Mouse (Mus musculus): Measurements from ENCODE around the gene Gm17268. TPM values are rescaled to one million over a fixed set of nuclear protein-coding genes. Genes with fewer than 3 reads are reported as not detected.

The Gm17268 gene
- total RNA-seq, 1 experiment from 2014 or later, result not detected

GRCm38 (mm10) chr11:81983146-81983545 lies 55.2 kb downstream of the Gm17268 start:
- peak; percentile 82 for ATAC-seq (replicated peaks; ENCODE audit: low read depth, poor library complexity, severe bottlenecking)

DNA sequence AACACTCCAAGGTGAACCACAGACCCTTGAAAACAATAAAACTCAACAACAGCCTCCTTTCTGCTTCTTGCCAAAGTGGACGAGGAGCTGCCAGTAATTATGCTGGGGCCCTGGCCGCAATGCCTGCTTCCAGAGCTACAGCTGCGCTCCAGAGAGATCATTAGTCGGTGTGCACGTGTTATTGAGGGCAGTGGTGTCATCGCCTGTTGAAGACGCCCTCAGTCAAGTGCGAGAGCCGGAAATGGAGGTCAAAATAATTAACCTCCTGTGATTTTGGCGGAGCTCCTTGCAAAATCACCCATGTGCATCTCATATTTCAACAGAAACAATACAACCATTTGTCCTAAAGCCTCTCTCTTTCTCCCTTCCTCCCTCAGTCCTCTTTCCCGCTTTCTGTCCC lies 56.2 kb downstream of the Gm17268 start:
- ATAC-seq (replicated peaks; ENCODE audit: low read depth, poor library complexity, severe bottlenecking), result no peak

Other genes starting within 250 kb of the Gm17268 start
- gene 5530401A14Rik, start 177.9 kb downstream of the Gm17268 start, total RNA-seq (2017), result not detected in 2 replicates
- not detected in 2 replicates for gene Asic2, start 70.1 kb downstream of the Gm17268 start, total RNA-seq (2017)
- 2.1 TPM in 1 of 2 replicates, not detected in the other for gene Ccl2, start 3.0 kb downstream of the Gm17268 start, total RNA-seq (2017)
- gene Ccl7, start 7.2 kb upstream of the Gm17268 start, total RNA-seq (2017), result not detected in 2 replicates
- not detected in 2 replicates for gene Ccl11, start 19.3 kb upstream of the Gm17268 start, total RNA-seq (2017)
- gene Ccl12, start 63.3 kb upstream of the Gm17268 start, total RNA-seq (2017), result not detected in 2 replicates
- gene Ccl8, start 76.6 kb upstream of the Gm17268 start, total RNA-seq (2017), result not detected in 2 replicates

All from common myeloid progenitor, adult 5-6 weeks (primary cell).